Mouse (Mus musculus): ENCODE results near the gene Frat1.

- TF ChIP-seq POLR2A (IDR thresholded peaks at IDR 0.05; ENCODE audit: low read depth, low read length) (no peak), CTCF (conservative IDR thresholded peaks at IDR 0.05; ENCODE audit: insufficient read depth, insufficient read length, low read depth, low read length) (no peak)
Observed at GRCm38 (mm10) chr19:41818749-41819148, 11.0 kb upstream of the Frat1 start.

All from kidney, adult 2 months (tissue).